ENCODE assay signal across 10 mouse cellular contexts in genomic region chr4:134018779-134019145, GRCm38 (mm10). TPM values are rescaled to one million over a fixed set of nuclear protein-coding genes. Genes with fewer than 3 reads are reported as not detected.
DNase-seq lines count a peak whose midpoint lies in the region; ATAC-seq and TF ChIP-seq lines count a peak whose summit lies in the region.
"Had no signal": no experiment of that assay in that cellular context is flagged by ENCODE, and none has a peak within 500 bp of the region (broad histone marks: within the 10 kb centered on the region; RNA-seq: fewer than 3 reads in every experiment).

Lin28a (minus strand) TSS chr4:134018841.

- TF ChIP-seq CTCF in E14TG2a.4 (conservative IDR thresholded peaks at IDR 0.05; ENCODE audit: low read length), result no peak
- no peak for TF ChIP-seq CTCF in forebrain, postnatal 0 days (IDR thresholded peaks at IDR 0.05; ENCODE audit: low read depth)
- TF ChIP-seq CTCF in liver, embryonic 14.5 days (IDR thresholded peaks at IDR 0.05; ENCODE audit: low read depth), result no peak

- peaks cover 25% of the 10 kb centered on the region for H3K36me3 ChIP-seq in E14TG2a.4 (ENCODE audit: insufficient read depth, low read length)
- H3K36me3 ChIP-seq in forebrain, postnatal 0 days (ENCODE audit: insufficient read depth), result no peaks in the 10 kb centered on the region
- no peaks in the 10 kb centered on the region for H3K36me3 ChIP-seq in liver, embryonic 14.5 days (replicated peaks; ENCODE audit: control insufficient read depth, insufficient read depth, low read depth)

- H3K4me3 ChIP-seq in E14TG2a.4 (replicated peaks; ENCODE audit: low read length), result peak within 1 kb of the TSS; percentile 95
- H3K4me3 ChIP-seq in forebrain, postnatal 0 days (ENCODE audit: low read depth, low read length), result peak within 1 kb of the TSS; percentile 25
- peak within 1 kb of the TSS; percentile 12 to 28 for H3K4me3 ChIP-seq in liver, embryonic 14.5 days (ENCODE audit: insufficient read depth in 1 of 2, low read depth in 2 of 2, low read length in 2 of 2)

- no peak within 1 kb of the TSS for H3K9ac ChIP-seq in forebrain, postnatal 0 days
- H3K9ac ChIP-seq in liver, embryonic 14.5 days (replicated peaks), result no peak within 1 kb of the TSS

- no peaks in the 10 kb centered on the region for H3K27me3 ChIP-seq in E14TG2a.4 (ENCODE audit: insufficient read depth, low read length)
- H3K27me3 ChIP-seq in forebrain, postnatal 0 days (ENCODE audit: insufficient read depth, low read length), result peaks cover 27% of the 10 kb centered on the region
- H3K27me3 ChIP-seq in liver, embryonic 14.5 days (ENCODE audit: control insufficient read depth, insufficient read depth, low read length), result peaks cover 47% of the 10 kb centered on the region

- no peaks in the 10 kb centered on the region for H3K9me3 ChIP-seq in E14TG2a.4 (ENCODE audit: low read length)
- no peaks in the 10 kb centered on the region for H3K9me3 ChIP-seq in forebrain, postnatal 0 days (ENCODE audit: low read length)
- no peaks in the 10 kb centered on the region for H3K9me3 ChIP-seq in liver, embryonic 14.5 days (ENCODE audit: control insufficient read depth, low read length)

- H3K4me1 ChIP-seq in E14TG2a.4 (replicated peaks; ENCODE audit: low read depth, low read length), result peaks cover 49% of the 10 kb centered on the region
- no peaks in the 10 kb centered on the region; the same call in none of the 2 replicates for H3K4me1 ChIP-seq in forebrain, postnatal 0 days (ENCODE audit: insufficient read depth)
- no peaks in the 10 kb centered on the region for H3K4me1 ChIP-seq in liver, embryonic 14.5 days (replicated peaks; ENCODE audit: control insufficient read depth in 2 of 2, insufficient read depth in 2 of 2, low read length in 1 of 2)

- WGBS in forebrain, postnatal 0 days, result under 1% methylated on average over 8 of the region's 9 CpGs
- WGBS in liver, embryonic 14.5 days (ENCODE audit: insufficient replicate concordance), result 4% methylated on average over 9 of the region's 9 CpGs

- peak; percentile 95 for DNase-seq in ES-CJ7 (ENCODE audit: low read depth, low spot score)
- DNase-seq in forebrain, postnatal 0 days, result no peak
- DNase-seq in liver, embryonic 14.5 days (ENCODE audit: low read depth in 3 of 3, low spot score in 3 of 3), result no peak
- no peak for DNase-seq in urinary bladder, postnatal 14 days (ENCODE audit: low spot score)
- DNase-seq in layer of hippocampus, adult 9-10 months (ENCODE audit: low spot score), result no peak
- DNase-seq in adrenal gland, postnatal 10 days, result no peak

- no peak for ATAC-seq in forebrain, postnatal 0 days
- ATAC-seq in liver, embryonic 14.5 days (ENCODE audit: insufficient read depth), result no peak
- ATAC-seq in frontal cortex, adult (ENCODE audit: low TSS enrichment), result no peak

- H3K4me2 ChIP-seq in forebrain, postnatal 0 days (ENCODE audit: low read depth), result peak within 1 kb of the TSS; percentile 43
- H3K4me2 ChIP-seq in liver, embryonic 14.5 days (ENCODE audit: low read depth), result peak within 1 kb of the TSS; percentile 34

- no peak within 1 kb of the TSS for H3K27ac ChIP-seq in forebrain, postnatal 0 days (ENCODE audit: low read depth, low read length)
- H3K27ac ChIP-seq in liver, embryonic 14.5 days, result no peak within 1 kb of the TSS

- no peak for TF ChIP-seq EP300 in liver, embryonic 14.5 days (IDR thresholded peaks at IDR 0.05; ENCODE audit: low read depth)

RNA-seq across cellular contexts. Expression of gene Lin28a, which starts in this region (rescaled TPM):
- total RNA-seq in forebrain, postnatal 0 days (2014; rRNA removed), result 0.05 TPM in 1 of 2 replicates, not detected in the other
- polyA plus RNA-seq in forebrain, postnatal 0 days (2015; fragmentation: Nextera tagmentation; extraction: Ambion mirVana), result not detected in 2 replicates
- 0.70 and 0.95 TPM in 2 replicates for polyA plus RNA-seq in liver, embryonic 14.5 days (2012; rRNA removed)
- 0.28 and 0.42 TPM in 2 replicates for polyA plus RNA-seq in liver, embryonic 14.5 days (2014; fragmentation: Nextera tagmentation; extraction: Ambion mirVana)
- under 1 TPM; 0.18 to 0.36 TPM for total RNA-seq in adrenal gland, postnatal 10 days (2021)
- total RNA-seq: left cerebral cortex, postnatal 25 days had no signal
- polyA plus RNA-seq: small intestine, adult 2 months had no signal

Comparison
In these comparisons a context has a peak if more than half of its experiments do, and no peak if none do; other contexts are left out.
1. H3K4me3 ChIP-seq: peak in every context shown above with its lines; median percentile 95 in E14TG2a.4; 25 in forebrain, postnatal 0 days; 20 in liver, embryonic 14.5 days.